Mouse (Mus musculus) spleen, postnatal 36 days (tissue): ENCODE results near the gene Tnfsf12.
"Not testable (repeated sequence)": the region's sequence is repeated elsewhere in the genome, so short reads cannot be mapped to it uniquely, and the experiment has no call there.

Experiments
- DNase-seq, 2 experiments: peaks; one replicate each; pipeline ENCODE4 v3.0.0; 2022; ENCODE audit warnings: low spot score in 2 of 2, mixed read lengths in 1 of 2

Tnfsf12 gene

DNA sequence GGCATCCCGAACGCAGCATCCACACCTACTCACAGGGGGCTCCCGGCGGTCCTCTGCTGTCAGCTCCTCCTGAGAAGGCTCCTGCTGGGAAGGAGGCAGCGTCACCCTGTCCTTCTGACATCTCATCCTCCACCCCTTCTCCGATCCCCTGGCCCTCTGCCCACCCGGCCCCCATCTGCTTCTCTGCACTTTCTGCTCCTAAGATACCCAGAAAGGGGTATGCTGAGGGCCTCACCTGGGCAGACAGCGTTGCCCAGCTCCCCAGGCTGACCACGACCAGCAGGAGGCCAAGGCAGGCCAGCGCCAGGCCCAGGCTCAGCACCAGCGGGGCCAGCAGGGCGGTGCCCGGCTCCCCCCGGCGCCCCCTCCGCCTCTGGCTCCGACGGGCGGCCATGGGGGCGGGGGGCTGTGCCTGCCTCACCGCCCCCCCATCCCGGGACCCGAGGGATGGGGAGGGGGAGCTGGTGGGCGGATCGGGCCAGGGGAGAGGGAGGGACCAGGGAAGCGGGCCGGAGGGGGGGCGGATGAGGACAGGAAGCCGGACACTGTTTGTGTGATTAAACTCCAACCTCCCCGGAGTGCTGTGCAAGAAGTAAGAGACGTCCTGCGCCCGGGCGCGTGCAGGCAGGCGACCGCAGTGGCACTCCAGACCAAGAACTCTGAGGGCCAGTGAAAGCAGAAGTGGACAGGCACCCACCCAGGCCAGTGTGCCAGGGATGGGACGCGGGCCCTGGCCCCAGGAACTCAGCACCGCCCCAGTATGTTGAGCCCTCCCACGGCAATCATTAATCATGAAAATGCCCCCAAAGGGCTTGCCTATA is at the start of gene Tnfsf12, which contains the start of gene Tnfsfm13:
Gene Tnfsf12 (minus strand): TSS at position 489 of the 821 bp plus-strand sequence.
Gene Tnfsfm13 (minus strand): TSS at position 738 of the 821 bp plus-strand sequence.
- peak; percentile 28 to 37 for DNase-seq

GRCm38 (mm10) chr11:69731408-69731807 is 35.8 kb upstream of the Tnfsf12 start:
- DNase-seq = not testable (repeated sequence)

DNA sequence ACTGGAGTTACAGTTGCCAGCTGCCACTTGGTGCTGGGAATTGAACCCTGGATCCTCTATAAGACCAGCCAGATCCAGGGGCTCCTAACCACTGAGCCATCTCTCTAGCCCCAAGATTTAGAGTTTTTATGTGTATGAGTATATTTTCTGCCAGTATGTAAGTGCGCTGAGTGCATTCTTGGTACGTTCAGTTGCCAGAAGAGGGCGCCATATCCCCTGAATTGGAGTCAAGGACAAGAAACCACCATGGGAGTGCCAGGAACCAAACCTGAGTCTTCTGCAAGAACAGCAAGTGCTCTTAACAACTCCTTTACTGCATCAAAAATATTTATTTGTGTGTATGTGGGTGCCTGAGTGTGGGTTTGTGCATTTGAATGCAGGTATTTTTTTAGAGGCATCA is 33.4 kb upstream of the Tnfsf12 start:
- DNase-seq = peak; percentile 47 to 58

DNA sequence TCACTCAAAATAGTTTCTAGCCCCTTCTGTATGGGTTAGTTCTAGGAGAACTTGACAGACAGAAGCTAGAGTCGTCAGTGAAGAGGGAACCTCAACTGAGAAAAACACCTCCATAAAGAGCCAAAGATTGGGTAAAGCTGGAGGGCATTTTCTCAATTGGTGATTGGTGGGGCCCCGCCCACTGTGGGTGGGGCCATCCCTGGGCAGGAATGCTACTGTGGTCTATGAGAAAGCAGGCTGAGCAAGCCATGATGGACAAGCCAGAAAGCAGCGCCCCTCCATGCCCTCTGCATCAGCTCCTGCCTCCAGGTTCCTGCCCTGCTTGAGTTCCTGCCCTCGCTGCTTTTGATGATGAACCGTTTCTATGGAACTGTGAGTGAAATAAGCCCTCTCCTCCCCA is 30.3 kb upstream of the Tnfsf12 start:
- DNase-seq = peak in 1 of 2 experiments; percentile 27

GRCm38 (mm10) chr11:69723074-69723473 is 27.4 kb upstream of the Tnfsf12 start:
- DNase-seq = no peak

DNA sequence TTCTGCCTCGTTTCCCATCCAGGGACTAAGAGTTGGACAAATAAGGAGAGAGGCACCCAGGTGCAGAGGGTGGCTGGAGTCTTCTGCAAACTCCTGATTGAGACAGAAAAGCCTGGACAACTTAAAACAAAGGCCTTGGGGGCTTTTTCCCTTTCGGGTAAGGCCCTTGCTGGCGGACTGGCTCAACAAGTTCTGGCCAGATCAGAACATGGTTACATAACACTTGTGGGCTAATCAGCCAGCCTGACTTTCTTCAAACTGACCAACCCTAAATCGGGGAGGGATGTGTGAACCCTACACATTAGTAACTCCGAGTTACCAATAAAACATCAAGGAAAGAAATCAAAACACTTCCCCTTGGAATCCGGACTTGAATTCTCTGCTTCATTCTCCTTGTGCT is 25.2 kb upstream of the Tnfsf12 start:
- DNase-seq = no peak

- no peak for DNase-seq
These were observed 23.8 kb upstream of the Tnfsf12 start for GRCm38 (mm10) chr11:69719423-69719822.

- peak in 1 of 2 experiments; percentile 26 for DNase-seq
These were observed 23.0 kb upstream of the Tnfsf12 start for GRCm38 (mm10) chr11:69718661-69719060.

- no peak for DNase-seq
These were observed 21.3 kb upstream of the Tnfsf12 start for GRCm38 (mm10) chr11:69716953-69717352.

- DNase-seq = no peak
These were observed 20.3 kb upstream of the Tnfsf12 start for GRCm38 (mm10) chr11:69715929-69716328.

- no peak for DNase-seq
These were observed 19.8 kb upstream of the Tnfsf12 start for GRCm38 (mm10) chr11:69715482-69715881.

DNA sequence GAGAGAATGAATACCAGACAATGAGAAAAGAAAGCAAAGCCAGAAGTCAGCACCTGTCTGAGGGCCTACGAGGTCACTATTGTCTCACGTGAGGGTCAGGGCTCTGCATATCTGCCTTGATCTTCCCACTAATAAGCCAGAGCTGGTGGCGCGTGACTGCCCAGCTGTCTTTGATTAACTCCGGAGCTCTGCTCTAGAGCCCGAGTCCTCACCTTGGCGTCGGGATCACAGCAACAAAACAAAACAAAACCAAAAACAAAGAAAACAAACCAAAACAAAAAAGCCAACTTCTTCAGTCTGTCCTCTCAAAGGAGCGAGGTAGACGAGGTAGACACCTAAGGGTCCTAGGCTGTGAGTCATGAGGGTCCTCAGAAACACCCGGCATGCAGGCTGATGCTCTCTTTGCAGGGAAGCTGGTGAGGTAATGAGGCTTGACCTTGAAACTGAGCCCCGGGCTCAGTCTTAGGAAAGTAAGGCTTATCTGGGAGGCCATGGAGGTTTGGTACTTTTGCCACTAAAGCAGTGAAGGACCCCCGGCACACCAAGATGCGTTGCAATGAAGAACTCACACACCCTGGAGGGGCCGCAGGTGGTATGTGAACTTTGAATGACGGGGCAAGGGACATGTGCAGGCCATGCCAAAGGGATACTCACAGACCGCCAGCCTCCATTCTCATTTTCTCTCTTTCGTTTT is 19.1 kb upstream of the Tnfsf12 start:
- no peak for DNase-seq

DNA sequence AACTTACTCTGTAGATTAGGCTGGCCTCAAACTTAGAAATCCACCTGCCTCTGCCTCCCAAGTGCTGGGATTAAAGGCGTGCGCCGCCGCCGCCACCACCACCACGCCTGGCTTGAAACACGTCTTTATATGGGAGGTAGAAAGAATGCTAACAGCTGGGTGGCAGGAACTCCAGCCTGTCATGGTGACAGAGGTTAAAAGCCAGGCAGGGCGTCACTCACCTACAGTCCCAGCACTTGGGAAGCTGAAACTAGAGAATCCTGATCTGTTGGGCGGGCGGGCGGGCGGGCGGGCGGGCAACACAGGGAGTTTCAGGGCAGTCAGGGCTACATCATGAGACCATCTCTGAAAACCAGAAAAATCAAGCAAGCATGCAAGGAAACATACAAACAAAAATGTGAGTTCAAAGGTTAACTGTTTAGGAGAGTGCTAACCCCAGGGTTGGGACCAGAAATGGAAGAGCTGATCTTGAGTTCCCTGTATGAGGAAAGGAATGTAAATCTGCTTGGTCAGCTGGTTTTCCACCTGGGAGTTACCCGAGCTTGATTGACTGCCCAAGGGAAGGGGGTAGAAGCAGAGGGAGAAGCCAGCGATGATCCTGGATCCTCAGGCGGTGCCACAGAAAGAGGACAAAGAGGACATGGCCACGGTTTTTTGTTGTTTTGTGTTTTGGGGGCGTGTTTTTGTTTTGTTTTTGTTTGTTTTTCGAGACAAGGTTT is 17.5 kb upstream of the Tnfsf12 start:
- DNase-seq = no peak

GRCm38 (mm10) chr11:69711082-69711481 is 15.4 kb upstream of the Tnfsf12 start:
- no peak for DNase-seq

DNA sequence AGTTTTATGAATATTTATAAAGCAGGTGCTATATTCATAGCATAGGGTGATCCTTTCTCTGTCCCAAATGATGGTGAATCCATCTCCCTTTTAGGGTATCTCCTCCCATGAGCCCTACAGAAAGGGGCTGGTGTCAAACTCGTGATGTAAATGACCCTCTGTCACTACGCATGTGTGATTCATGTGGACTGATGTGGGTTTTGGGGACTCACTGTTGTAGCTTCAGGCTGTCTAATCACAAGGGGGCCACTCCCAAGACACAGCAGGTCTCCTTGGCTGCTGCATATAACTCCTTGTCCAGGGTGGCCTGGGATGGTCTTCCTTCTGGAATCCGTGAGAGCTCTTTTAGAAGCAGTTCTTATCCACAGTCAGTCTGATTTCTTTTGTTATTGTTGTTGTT is 14.8 kb upstream of the Tnfsf12 start:
- no peak for DNase-seq

DNA sequence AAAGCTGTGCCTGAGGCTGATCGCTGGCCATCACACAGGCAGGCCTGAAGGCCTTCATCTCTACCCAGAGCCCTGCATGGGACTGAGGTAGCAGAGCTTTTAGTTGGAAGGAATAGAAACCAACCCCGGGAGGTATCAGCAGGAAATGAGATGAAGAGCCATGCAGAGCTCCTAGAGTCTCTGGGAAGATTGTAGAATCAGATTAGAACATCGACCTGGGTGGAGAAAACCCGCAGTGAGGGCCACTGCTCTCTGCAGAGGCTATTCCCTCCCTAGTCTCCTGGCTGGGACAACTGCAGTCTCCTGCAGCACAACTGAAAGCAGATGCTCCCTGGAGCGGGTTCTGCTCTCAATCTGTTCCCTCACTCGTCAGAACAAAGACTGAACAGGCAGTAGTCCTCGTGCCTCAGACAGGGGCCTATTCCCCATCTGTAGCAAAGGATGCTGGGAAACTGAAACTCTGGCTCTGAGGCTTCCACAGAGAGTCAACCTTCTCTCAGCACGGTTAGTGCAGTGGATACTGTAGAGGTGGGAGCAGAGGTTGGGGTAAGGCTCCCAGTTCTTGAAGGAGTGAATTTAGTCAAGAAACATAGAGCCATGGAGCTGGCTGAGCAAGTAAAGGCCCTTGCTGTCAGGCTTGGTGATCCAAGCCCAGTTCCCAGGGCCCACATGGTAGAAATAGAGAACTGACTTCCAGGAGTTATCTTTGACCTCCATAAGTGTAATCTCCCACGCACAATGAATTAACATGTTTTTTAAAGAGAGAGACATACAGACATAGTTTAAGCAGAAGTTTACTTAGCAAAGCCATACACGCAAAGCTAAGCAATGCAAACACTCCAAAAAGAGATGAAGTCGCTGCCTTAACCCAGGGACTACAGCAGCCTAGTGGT is 14.2 kb upstream of the Tnfsf12 start:
- no peak for DNase-seq

- DNase-seq = no peak
These were observed 13.1 kb upstream of the Tnfsf12 start for GRCm38 (mm10) chr11:69708614-69709265.

DNA sequence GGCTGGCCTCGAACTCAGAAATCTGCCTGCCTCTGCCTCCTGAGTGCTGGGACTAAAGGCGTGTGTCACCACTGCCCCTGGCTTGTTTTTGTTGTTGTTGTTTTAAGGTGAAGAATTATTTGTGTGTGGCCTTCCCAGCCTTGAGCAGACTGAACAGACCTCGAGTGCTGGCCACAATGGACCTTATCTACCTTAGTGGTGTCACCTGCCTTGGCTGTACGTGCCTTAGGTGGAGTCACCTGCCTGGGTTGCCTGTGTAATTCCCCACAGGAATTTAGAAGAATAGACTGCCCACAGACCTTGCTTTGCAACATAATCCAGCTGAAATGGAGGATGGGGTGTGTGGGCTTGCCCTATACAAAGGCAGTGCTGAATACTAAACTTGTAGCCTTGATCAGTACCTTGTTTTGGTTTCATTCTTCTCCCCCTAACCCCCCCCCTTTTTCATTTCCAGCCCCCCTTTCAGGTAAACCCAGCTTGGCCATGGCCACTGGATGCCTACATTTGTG is 12.3 kb upstream of the Tnfsf12 start:
- no peak for DNase-seq

DNA sequence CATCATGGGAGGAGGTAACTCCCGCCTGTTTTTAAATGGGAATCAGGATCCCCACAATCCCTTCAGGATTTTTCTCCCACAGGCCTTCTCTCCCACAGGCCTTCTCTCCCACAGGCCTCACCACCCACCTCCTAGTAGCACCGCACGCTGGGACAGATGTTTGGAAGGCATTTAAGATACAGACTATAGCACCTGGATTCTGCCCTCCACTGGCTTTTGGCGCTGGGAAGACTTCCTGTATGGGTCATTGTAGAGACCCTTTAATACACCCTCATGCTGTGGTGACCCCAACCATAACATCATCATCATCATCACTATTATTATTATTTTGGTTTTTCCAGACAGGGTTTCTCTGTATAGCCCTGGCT is 11.8 kb upstream of the Tnfsf12 start:
- no peak for DNase-seq

GRCm38 (mm10) chr11:69706775-69707479 is 11.3 kb upstream of the Tnfsf12 start:
- DNase-seq = no peak
